Mouse (Mus musculus) hindbrain, postnatal 0 days (tissue): ENCODE data around the gene Fstl5. TPM values are rescaled to one million over a fixed set of nuclear protein-coding genes. Genes with fewer than 3 reads are reported as not detected.

Source experiments
- ATAC-seq: fragments of 200-750 bp; cut with Nextera tagmentation; 2 replicates; pipeline ENCODE4 v1.8.0; 2017; ENCODE audit warnings: mild to moderate bottlenecking, moderate TSS enrichment, moderate library complexity
- DNase-seq: peaks from one replicate; pipeline ENCODE4 v3.0.0-alpha.2; 2015; ENCODE audit warnings: low spot score
- H3K27ac ChIP-seq: fragments of 300-500 bp; sonication (generic); 2 replicates; pipeline ENCODE4 v1.5.1; 2014; ENCODE audit warnings: mild to moderate bottlenecking
- H3K27me3 ChIP-seq: fragments of 300-500 bp; sonication (generic); 2 replicates; pipeline ENCODE4 v1.6.1; 2014; ENCODE audit warnings: low read length, mixed read lengths; ENCODE audit not compliant: insufficient read depth
- H3K36me3 ChIP-seq: fragments of 300-500 bp; sonication (generic); 2 replicates; pipeline ENCODE4 v1.6.1; 2014; ENCODE audit warnings: low read length, mixed read lengths; ENCODE audit not compliant: insufficient read depth
- H3K4me1 ChIP-seq: fragments of 300-500 bp; sonication (generic); 2 replicates; pipeline ENCODE4 v1.6.1; 2014; ENCODE audit warnings: antibody characterized with exemption, low read length, mixed read lengths; ENCODE audit not compliant: insufficient read depth
- H3K4me2 ChIP-seq: fragments of 300-500 bp; sonication (generic); 2 replicates; pipeline ENCODE4 v1.6.1; 2014; ENCODE audit warnings: low read depth, mild to moderate bottlenecking, low read length, moderate library complexity, mixed read lengths
- H3K4me3 ChIP-seq: fragments of 300-500 bp; sonication (generic); 2 replicates; pipeline ENCODE4 v1.5.1; 2014; ENCODE audit warnings: low read length
- H3K9ac ChIP-seq: fragments of 300-500 bp; sonication (generic); replicated peaks from 2 replicates; pipeline ENCODE4 v1.6.1; 2014; ENCODE audit warnings: mild to moderate bottlenecking, low read length, moderate library complexity, mixed read lengths
- H3K9me3 ChIP-seq: fragments of 300-500 bp; sonication (generic); 2 replicates; pipeline ENCODE4 v1.6.1; 2016; ENCODE audit warnings: low read length, mixed read lengths
- CTCF ChIP-seq: IDR thresholded peaks from 2 replicates; pipeline ENCODE4 v1.5.1; 2016; ENCODE audit warnings: antibody characterized with exemption, control low read depth, low read depth
- WGBS: fragments of 180-500 bp; shearing (Covaris S2); extraction: QIAGEN DNeasy Blood & Tissue Kit; methylation state at CpG from one replicate; pipeline ENCODE4 v1.1.7; 2014; 5-methylcytosine and 5-hydroxymethylcytosine counted together
- polyA plus RNA-seq: library from polyadenylated mRNA; unstranded; fragments of >200 nt; fragmentation: Nextera tagmentation; extraction: Ambion mirVana; gene quantifications from 2 replicates; pipeline ENCODE4 v1.2.1, GENCODE M21; 2015
- total RNA-seq: library from RNA; depleted of rRNA; stranded (reverse); fragments of >200 nt; gene quantifications from 2 replicates; pipeline ENCODE4 v1.2.3, GENCODE M21; 2014

Gene Fstl5
- total and polyA plus RNA-seq, 2 experiments from 2014 or later = 48.9 to 74.1 TPM

DNA sequence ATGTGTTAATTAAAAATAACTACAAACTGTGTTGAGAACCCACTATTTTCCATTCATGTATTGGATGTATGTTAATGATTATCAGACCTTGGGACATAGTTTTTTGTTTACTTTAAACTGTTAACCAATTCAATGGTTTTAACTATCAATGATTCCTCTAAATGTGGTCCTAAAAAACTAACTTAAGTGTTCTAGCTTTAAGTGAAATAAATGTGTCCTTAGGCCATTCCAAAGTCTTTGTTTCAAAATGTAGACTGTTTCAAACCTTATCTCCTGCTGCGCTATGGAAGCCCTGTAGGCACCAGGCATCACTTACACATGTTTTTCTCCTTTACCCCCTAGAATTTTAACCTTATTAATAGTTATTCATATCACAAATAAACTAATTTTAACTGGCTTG, 546.0 kb downstream of the Fstl5 start:
- Histone ChIP-seq H3K36me3 (no peaks in the 10 kb centered on the region), H3K4me3 (no peak overlapping the region), H3K9ac (no peak overlapping the region), H3K27ac (no peak overlapping the region), H3K4me2 (no peak overlapping the region), H3K9me3 (no peaks in the 10 kb centered on the region), H3K4me1 (no peaks in the 10 kb centered on the region), H3K27me3 (no peaks in the 10 kb centered on the region)
- ATAC-seq (no peak), DNase-seq (no peak)
- 98% methylated on average over 1 of the region's 1 CpGs for WGBS
- TF ChIP-seq CTCF = no peak

GRCm38 (mm10) chr3:76654243-76654642, 580.2 kb downstream of the Fstl5 start:
- DNase-seq = peak; percentile 25
- no peaks in the 10 kb centered on the region for H3K9me3 ChIP-seq
- H3K27ac ChIP-seq = no peak overlapping the region

DNA sequence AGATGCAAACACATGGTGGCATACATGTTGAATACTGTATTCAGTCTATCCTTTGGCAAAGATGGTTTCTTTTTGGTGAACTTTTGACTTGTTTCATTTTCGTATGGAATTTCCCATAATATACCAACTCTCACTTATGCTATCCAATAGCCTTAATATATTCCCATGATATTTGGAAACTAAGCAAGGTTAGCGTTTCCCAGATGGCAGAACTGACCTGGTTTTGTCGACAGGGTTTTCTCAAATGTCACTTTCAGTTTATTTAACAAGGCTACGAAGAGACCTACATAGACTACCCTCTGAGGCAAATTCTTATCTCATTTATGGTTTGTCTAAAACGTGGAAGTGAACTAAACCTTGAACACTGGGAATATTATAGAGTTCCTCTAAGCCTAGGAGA, 596.8 kb downstream of the Fstl5 start:
- Histone ChIP-seq H3K4me1 (no peaks in the 10 kb centered on the region), H3K4me2 (no peak overlapping the region), H3K27ac (no peak overlapping the region), H3K9me3 (no peaks in the 10 kb centered on the region), H3K9ac (no peak overlapping the region), H3K36me3 (no peaks in the 10 kb centered on the region), H3K4me3 (no peak overlapping the region), H3K27me3 (no peaks in the 10 kb centered on the region)
- TF ChIP-seq CTCF = no peak
- ATAC-seq (no peak), DNase-seq (no peak)
- 71% methylated on average over 5 of the region's 5 CpGs for WGBS

More at GRCm38 (mm10) chr3:76654243-76654642, 580.2 kb downstream of the Fstl5 start:
- ATAC-seq = peak; percentile 29; the same call in 1 of the 2 replicates
- Histone ChIP-seq H3K4me3 (no peak overlapping the region), H3K4me1 (no peaks in the 10 kb centered on the region), H3K9ac (no peak overlapping the region), H3K36me3 (no peaks in the 10 kb centered on the region), H3K27me3 (no peaks in the 10 kb centered on the region), H3K4me2 (no peak overlapping the region)
- WGBS = 42% methylated on average over 1 of the region's 1 CpGs
- no peak for TF ChIP-seq CTCF

- 89% methylated on average over 3 of the region's 3 CpGs for WGBS
Measured at GRCm38 (mm10) chr3:76676006-76676405, 601.9 kb downstream of the Fstl5 start.

GRCm38 (mm10) chr3:76679853-76680545, 605.9 kb downstream of the Fstl5 start:
- no peaks in the 10 kb centered on the region for H3K9me3 ChIP-seq
- no peaks in the 10 kb centered on the region for H3K27me3 ChIP-seq
- H3K36me3 ChIP-seq = no peaks in the 10 kb centered on the region
- no peak overlapping the region for H3K4me3 ChIP-seq
- peak; percentile 49; the same call in 1 of the 2 replicates for ATAC-seq
- H3K4me2 ChIP-seq = no peak overlapping the region
- H3K27ac ChIP-seq = no peak overlapping the region
- TF ChIP-seq CTCF = no peak
- H3K9ac ChIP-seq = no peak overlapping the region
- no peaks in the 10 kb centered on the region for H3K4me1 ChIP-seq
- WGBS = 71% methylated on average over 5 of the region's 5 CpGs
- DNase-seq = peak; percentile 19

More at GRCm38 (mm10) chr3:76676006-76676405, 601.9 kb downstream of the Fstl5 start:
- DNase-seq = no peak
- H3K36me3 ChIP-seq = no peaks in the 10 kb centered on the region
- TF ChIP-seq CTCF = no peak
- ATAC-seq = no peak
- no peak overlapping the region for H3K9ac ChIP-seq
- H3K4me1 ChIP-seq = no peaks in the 10 kb centered on the region
- no peak overlapping the region for H3K4me3 ChIP-seq
- no peaks in the 10 kb centered on the region for H3K9me3 ChIP-seq
- H3K4me2 ChIP-seq = no peak overlapping the region
- H3K27ac ChIP-seq = no peak overlapping the region
- H3K27me3 ChIP-seq = no peaks in the 10 kb centered on the region

DNA sequence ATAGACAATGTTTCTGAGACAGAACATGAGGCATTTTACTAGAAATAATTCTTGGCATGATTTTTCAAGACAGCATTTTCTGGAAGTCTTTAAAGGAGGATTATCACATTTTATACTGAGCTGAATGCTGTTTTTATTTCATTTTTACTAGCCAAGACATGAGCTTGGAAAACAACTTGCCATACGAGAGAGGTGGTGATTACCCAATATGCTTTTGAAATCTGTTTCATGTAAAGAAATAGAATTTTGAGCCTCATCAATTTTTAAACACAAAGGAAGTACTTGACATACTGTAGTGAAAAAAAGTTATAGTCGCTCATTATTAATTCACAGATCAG, 606.4 kb downstream of the Fstl5 start:
- H3K9me3 ChIP-seq = no peaks in the 10 kb centered on the region
- no peak for TF ChIP-seq CTCF
- H3K27me3 ChIP-seq = no peaks in the 10 kb centered on the region
- no peaks in the 10 kb centered on the region for H3K4me1 ChIP-seq
- no peak overlapping the region for H3K4me3 ChIP-seq
- ATAC-seq (no peak), DNase-seq (no peak)
- no peaks in the 10 kb centered on the region for H3K36me3 ChIP-seq
- H3K4me2 ChIP-seq = no peak overlapping the region
- WGBS = 78% methylated on average over 2 of the region's 2 CpGs
- H3K9ac ChIP-seq = no peak overlapping the region
- H3K27ac ChIP-seq = no peak overlapping the region

DNA sequence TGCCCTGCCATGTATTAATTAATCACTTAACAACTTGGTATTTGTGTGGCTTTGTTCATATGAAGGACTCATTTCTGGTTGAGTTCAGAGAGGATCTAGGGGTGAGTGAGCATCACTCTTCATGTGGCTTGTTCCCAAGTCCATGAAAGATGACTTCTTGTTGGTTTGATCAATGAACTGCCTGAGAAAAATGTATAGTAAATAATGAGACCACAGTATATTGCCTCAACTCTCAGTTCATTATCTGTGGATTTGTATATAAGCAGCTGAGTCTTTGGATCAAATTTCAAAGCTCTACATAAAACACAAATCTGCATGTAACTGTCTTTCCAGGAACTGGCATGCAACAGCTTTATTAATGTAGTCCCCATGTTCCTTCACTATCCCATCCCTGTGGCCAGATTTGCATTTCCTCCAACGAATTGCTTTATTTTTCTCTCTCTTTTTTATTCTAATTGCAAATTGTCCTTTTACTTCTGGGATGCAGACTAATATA, 623.1 kb downstream of the Fstl5 start:
- no peak for DNase-seq
- Histone ChIP-seq H3K36me3 (no peaks in the 10 kb centered on the region), H3K9me3 (no peaks in the 10 kb centered on the region), H3K4me2 (no peak overlapping the region), H3K27ac (no peak overlapping the region), H3K4me3 (no peak overlapping the region), H3K9ac (no peak overlapping the region), H3K4me1 (no peaks in the 10 kb centered on the region), H3K27me3 (no peaks in the 10 kb centered on the region)
- ATAC-seq = no peak
- TF ChIP-seq CTCF = no peak
- 58% methylated on average over 1 of the region's 1 CpGs for WGBS
